Mouse (Mus musculus): ENCODE data around the gene Gnl3l. TPM values are rescaled to one million over a fixed set of nuclear protein-coding genes. Genes with fewer than 3 reads are reported as not detected.

Gene Gnl3l
- polyA plus RNA-seq, 1 experiment from 2014 or later: 46.8 TPM

Other genes starting within 250 kb of the Gnl3l start
- 259 and 277 TPM in 2 replicates for gene Maged2, start 203.0 kb downstream of the Gnl3l start, polyA plus RNA-seq (2014; fragmentation: Nextera tagmentation; extraction: Ambion mirVana)
- gene Fgd1, start 28.8 kb upstream of the Gnl3l start, polyA plus RNA-seq (2014; fragmentation: Nextera tagmentation; extraction: Ambion mirVana): 11.7 and 12.5 TPM in 2 replicates
- gene Tsr2, start 79.2 kb upstream of the Gnl3l start, polyA plus RNA-seq (2014; fragmentation: Nextera tagmentation; extraction: Ambion mirVana): 50.5 and 53.6 TPM in 2 replicates
- 14.0 and 14.3 TPM in 2 replicates for gene Wnk3, start 180.8 kb upstream of the Gnl3l start, polyA plus RNA-seq (2014; fragmentation: Nextera tagmentation; extraction: Ambion mirVana)